Mouse (Mus musculus): ENCODE data around the gene Vmn1r8. TPM values are rescaled to one million over a fixed set of nuclear protein-coding genes. Genes with fewer than 3 reads are reported as not detected.

Vmn1r8 gene
- not detected in 2 replicates for polyA plus RNA-seq (2012; ENCODE audit: low replicate concordance)

GRCm38 (mm10) chr6:57031984-57032383, at the start of gene Vmn1r8:
Vmn1r8 (plus strand) TSS chr6:57032284.

DNA sequence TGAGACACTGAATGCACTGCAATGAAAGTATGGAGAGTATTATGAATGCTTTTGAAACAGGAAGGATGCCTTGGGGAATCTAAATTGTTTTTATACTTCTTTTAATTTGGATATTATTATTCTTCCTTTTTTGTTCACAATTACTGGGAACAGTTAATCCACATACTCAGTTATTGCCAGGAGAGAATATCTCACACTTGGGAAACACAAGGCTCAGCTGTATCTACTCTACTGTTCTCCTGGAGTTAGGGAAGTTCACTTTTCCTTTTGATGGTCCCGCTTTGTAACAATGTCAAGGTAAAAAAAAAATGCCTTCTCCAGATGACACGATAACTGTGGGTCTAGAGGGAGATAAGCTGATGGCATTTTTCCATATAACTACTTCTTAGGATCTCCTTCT, 35.1 kb upstream of the Vmn1r8 start, which contains the start of gene Vmn1r6:
Gene Vmn1r6, plus strand, starts transcription at position 301 of the 400 bp plus-strand sequence.

GRCm38 (mm10) chr6:57025224-57025623, 6.9 kb upstream of the Vmn1r8 start, which contains the start of gene Vmn1r7:
Vmn1r7 (minus strand) TSS chr6:57025324.

DNA sequence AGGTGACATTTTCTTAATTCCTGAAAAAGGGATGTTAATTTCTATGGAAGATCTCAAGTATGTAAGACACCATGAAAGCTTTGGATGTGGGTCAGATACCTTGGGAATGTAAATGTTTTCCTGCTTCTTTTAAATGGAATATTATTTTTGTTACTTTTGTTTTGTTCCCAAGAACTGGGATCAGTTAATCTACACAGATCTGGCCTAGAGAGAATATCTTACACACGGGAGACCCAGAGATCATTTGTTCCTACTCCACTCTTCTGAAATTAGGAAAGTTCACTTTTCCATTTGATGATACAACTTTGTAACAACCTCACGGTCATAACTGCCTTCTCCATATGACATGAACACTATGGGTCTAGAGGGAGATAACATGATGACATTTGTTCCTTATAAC, 34.4 kb downstream of the Vmn1r8 start, which contains the start of gene Vmn1r9:
Gene Vmn1r9, plus strand, starts transcription at position 301 of the 400 bp plus-strand sequence.

Other genes starting within 250 kb of the Vmn1r8 start
- gene Kbtbd2, start 234.5 kb upstream of the Vmn1r8 start, polyA plus RNA-seq (2012; ENCODE audit: low replicate concordance), result 6.4 and 7.2 TPM in 2 replicates
- gene Fkbp9, start 200.2 kb upstream of the Vmn1r8 start, polyA plus RNA-seq (2012; ENCODE audit: low replicate concordance), result 0.41 and 0.58 TPM in 2 replicates
- gene Nt5c3, start 108.4 kb upstream of the Vmn1r8 start, polyA plus RNA-seq (2012; ENCODE audit: low replicate concordance), result 27.5 and 28.9 TPM in 2 replicates
- not detected in 2 replicates for gene Vmn1r4, start 108.3 kb upstream of the Vmn1r8 start, polyA plus RNA-seq (2012; ENCODE audit: low replicate concordance)
- gene Vmn1r5, start 62.0 kb upstream of the Vmn1r8 start, polyA plus RNA-seq (2012; ENCODE audit: low replicate concordance), result not detected in 2 replicates
- gene Vmn1r6, start 35.0 kb upstream of the Vmn1r8 start, polyA plus RNA-seq (2012; ENCODE audit: low replicate concordance), result not detected in 2 replicates
- not detected in 2 replicates for gene Vmn1r7, start 7.0 kb upstream of the Vmn1r8 start, polyA plus RNA-seq (2012; ENCODE audit: low replicate concordance)
- not detected in 2 replicates for gene Vmn1r9, start 34.5 kb downstream of the Vmn1r8 start, polyA plus RNA-seq (2012; ENCODE audit: low replicate concordance)
- not detected in 2 replicates for gene Vmn1r10, start 77.2 kb downstream of the Vmn1r8 start, polyA plus RNA-seq (2012; ENCODE audit: low replicate concordance)
- not detected in 2 replicates for gene Vmn1r11, start 101.2 kb downstream of the Vmn1r8 start, polyA plus RNA-seq (2012; ENCODE audit: low replicate concordance)
- not detected in 2 replicates for gene Vmn1r12, start 124.6 kb downstream of the Vmn1r8 start, polyA plus RNA-seq (2012; ENCODE audit: low replicate concordance)
- not detected in 2 replicates for gene Vmn1r13, start 171.0 kb downstream of the Vmn1r8 start, polyA plus RNA-seq (2012; ENCODE audit: low replicate concordance)
- gene Vmn1r14, start 199.4 kb downstream of the Vmn1r8 start, polyA plus RNA-seq (2012; ENCODE audit: low replicate concordance), result not detected in 2 replicates
- not detected in 2 replicates for gene Vmn1r15, start 225.7 kb downstream of the Vmn1r8 start, polyA plus RNA-seq (2012; ENCODE audit: low replicate concordance)